Mouse (Mus musculus) adrenal gland, postnatal 4 days (tissue): ENCODE measurements around the gene Malrd1. TPM values are rescaled to one million over a fixed set of nuclear protein-coding genes. Genes with fewer than 3 reads are reported as not detected.
"Not testable (repeated sequence)": the region's sequence is repeated elsewhere in the genome, so short reads cannot be mapped to it uniquely, and the experiment has no call there.

ENCODE experiments used
- DNase-seq, 2 experiments: peaks; one replicate each; pipeline ENCODE4 v3.0.0; 2021 to 2022; ENCODE audit warnings: low spot score in 2 of 2, mixed read lengths in 2 of 2
- total RNA-seq, 2 experiments: library from RNA; stranded (reverse); gene quantifications; 2 replicates each; pipeline ENCODE4 v1.2.3; 2021

Gene Malrd1
- total RNA-seq, 2 experiments from 2014 or later, result 0.22 TPM; not detected in 1

DNA sequence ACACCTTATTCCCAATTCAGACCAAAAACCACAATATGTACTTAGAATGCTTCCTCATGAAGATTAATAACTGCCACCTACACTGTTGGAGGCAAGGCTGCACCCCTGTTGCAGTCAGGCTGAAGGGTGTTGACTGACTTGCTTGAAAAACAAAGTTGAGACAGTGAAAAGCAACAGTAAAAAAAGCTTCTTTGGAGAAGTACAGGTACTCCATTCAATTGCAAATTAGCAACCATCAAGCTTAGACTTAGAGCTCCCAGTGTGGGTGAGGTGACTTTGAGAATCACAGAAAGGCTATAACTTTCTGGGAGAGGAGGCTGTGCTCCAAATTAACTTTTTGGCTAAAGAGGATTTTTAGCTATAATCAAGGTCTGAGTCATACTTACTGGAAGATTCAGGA is 491.4 kb downstream of the Malrd1 start:
- DNase-seq, result not testable (repeated sequence)

DNA sequence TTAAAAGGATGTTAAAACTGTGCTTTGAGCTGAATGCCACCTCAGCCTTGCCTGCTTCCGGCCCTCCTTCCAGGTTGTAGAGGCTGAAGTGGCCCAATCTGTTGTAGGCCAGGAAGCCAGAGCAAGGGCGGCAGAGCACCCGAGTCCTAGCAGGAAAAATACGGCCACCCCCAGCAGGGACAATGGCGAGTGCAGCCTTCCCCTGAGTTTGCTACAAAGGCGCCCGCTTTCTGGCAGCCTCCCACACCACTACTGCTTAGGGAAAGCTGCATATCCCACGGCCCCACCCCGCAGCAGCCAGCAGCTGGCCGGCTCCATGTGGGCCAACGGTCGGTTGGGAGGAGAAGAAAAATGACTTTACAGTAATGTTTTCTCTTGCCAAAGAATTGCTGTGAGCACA is 503.5 kb downstream of the Malrd1 start:
- DNase-seq, result no peak

DNA sequence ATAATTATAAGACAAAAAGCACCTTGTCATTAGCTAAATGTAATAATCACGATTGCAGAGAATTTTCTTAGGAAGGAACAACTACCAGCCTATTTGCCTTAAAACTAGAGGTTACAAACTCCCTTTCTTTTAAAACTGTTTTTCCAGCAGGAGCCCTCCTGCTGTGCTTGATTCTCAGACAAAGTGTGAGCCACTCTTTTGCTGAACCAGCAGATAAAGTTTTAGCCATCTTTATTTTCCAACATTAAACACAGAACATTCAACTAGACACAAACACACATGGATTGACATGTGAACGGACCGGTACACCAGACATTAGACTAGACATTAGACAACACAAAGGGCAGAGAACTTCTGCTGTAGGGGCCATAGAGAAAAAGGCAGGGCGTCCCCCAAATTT is 505.3 kb downstream of the Malrd1 start:
- no peak for DNase-seq

DNA sequence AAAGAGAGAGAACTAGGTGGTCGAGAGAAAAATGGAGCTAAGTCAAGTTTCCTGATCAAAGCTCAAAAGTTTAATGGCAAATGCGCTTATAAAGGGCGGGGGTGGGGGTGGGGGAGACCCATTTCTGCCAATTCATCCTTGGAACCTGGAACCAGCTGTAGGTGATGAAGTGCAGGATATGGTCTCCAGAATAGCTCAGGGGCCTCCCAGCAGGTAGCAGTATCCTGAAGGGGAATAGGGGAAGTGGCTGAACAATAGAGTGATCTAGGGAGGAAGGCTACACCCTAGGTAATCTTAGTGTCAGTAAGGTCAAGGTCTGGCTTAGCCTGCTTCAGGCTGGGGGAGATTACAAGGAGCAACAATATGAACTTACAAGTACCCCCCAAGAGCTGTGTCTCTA is 506.5 kb downstream of the Malrd1 start:
- no peak for DNase-seq

DNA sequence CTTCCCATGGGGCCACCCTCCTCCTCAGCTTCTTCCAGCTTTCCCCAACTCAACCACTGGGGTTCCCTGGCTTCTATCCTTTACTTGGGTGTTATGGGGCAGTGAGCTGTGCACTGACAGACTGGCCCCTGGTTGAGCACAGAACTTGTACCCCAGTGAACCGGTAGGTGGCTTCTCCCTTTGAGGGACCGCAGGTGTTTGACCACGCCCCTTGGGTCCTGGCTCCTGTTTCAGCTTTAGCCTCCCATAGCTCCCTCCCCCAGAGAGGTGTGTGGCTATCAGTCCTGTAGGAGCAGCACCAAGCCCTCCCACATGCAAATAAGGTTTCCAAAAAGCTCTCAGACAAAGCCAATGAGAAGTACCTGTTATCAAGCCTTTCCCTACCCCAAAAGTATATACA is 584.4 kb downstream of the Malrd1 start:
- DNase-seq, result no peak

DNA sequence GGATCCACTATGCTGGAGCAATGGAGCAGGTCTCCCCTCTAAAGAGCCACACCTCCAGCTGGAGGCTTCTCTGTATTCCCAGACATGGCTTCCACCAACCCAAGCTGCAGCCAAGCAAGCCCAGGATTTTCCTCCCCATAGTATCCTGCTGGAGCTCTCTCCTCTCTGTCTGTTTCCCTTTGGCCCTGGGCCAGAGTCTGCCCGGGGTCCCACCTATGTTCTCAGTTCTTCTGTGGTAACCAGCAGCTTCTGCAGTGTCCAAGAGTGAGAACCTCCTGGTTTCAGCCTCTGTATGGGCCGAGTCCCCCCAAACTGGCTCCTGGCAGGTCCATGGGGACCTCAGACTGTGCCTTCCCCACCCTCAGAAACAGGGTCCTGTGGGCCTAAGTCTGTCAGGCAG is 587.1 kb downstream of the Malrd1 start:
- DNase-seq, result no peak

DNA sequence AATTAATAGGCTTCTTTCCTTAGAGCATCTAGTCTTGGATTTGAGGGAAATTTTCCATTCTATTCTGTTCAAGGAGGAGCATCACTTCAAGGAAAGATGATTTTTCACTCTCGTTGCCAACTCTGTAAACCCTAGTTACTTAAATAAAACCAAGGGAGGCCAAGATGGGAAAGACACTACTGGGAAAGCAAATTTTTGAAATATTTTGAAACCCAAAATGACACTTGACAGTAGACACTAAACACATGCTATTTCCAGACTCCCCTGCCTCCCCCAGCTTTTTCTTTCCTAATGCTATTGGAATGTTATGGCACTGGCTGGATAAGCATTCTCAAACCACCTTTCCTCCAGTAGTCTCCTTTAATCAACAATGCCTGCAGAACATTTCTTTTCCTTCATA is 621.7 kb downstream of the Malrd1 start:
- DNase-seq, result no peak

DNA sequence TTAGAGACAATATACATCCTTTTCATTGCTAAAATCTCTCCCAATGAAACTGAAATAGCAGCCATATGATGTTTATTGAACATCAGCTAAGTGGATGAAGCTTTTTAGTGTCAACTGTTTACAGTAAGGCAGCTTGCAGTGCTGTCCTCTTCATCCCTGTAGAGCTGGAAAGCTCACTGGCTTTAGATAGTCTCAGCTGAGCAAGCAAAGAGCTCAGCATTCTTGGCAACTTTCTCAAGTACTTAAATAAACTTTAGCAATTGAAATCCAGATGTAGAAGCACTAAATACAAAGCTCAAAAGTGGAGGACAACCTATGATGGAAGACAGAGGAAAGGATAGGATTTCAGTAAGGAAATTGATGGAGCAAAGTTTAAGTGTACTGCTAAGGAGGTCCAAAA is 626.3 kb downstream of the Malrd1 start:
- DNase-seq, result no peak

DNA sequence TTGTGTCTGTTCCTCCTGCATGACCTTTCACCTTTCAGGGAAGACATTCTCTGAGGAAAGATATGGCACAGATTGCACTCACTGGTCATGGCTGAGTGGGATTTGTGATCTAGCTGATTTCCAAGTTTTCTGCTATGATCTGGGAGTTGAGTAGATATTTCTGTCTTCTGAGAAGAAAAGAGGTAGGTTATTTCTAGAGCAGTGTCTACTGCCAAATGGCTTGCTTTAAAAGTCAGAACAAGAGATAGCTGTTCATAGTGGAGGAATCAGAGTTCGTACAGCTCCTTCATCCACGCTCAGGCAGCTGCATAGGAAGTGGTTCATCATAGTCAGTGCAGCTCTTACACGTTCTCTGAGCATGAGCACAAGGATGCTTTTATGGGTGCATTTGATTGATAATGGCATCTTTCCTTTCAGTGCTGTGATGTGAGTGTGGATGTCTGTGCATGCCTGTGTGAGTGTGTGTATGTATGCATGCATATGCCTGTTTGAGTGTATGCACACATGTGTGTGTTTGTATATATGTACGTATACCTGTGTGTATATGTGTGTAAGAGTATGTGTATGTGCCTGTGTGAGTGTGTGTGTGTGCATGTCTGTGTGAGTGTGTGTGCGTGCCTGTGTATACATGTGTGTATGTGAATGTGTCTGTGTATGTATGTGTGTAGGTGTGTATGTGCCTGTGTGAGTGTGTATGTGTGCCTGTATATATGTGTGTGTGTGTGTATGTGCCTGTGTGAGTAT is 637.1 kb downstream of the Malrd1 start:
- no peak for DNase-seq

DNA sequence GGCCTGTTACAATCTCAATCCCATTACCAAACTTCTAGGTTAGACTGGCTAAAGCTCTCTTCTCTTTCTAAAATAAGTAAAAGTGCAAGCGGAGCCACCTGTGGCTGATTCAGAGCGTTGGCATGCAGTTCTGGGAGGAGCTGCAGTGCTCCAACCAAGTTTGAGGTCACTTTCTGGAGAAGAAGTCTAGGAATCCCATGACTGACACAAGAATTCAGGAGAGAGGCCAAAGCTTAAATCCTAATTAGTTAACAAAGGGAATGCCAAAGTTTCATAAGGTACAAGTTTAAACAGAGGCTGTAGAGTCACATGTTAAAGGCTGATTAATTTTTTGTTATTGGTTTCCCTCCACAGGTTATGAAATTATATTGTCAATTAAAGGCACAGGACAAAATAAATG is 642.3 kb downstream of the Malrd1 start:
- no peak for DNase-seq

DNA sequence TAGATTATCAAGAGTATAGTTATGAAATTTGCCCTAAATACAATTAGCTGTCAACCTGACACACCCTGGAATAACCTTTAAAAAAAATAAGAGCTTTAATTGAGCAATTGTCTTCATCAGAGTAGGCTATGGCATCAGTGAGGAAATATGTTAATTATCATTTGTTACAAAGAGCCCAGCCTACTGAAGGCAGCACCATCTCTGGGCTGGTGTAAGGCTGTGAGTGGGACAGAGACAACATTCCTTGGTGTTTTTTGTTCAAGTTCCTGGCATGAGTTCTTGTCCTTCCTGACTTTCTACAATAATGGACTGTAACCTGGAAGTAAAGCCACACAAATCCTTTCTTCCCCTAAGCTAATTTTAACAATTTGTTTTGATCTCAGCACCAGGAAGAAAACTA is 645.8 kb downstream of the Malrd1 start:
- DNase-seq, result no peak

DNA sequence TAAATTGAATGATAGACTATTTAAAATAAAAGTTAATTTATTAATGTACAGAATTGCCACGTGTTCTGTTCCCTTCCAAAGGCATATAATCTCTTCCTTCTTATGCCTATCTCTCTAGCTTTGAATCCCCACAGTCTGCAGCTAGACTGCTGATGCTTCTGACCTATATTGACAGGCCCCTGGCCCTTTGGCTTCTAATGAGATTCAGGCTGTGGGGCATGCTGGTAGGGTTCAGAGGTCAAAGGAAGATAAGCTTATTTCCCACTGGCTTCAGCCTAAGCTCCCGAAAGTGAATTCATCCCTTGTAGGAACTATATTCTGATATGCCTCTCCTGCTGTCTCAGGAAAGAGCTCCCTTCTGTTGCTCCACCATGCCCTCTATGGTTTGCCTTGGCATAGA is 647.1 kb downstream of the Malrd1 start:
- DNase-seq, result no peak

DNA sequence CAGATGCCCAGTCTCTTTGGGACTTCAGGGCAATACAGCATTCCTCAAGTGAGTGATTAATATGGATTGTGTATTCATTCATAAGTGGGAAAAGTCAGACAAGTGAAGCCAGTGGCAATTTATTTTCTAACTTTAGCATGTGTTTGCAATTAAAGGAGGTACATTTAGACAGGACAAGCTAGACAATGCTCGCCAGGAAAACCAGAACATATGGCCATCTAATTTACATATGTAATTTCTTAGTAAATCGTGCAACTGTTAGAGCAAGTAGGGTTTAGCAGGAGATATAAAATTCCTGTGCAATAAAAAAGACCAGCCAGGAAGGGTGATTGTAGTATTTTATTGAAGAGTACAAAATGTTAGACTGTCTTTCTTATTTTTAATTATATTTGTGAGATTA is 655.9 kb downstream of the Malrd1 start:
- DNase-seq, result no peak

DNA sequence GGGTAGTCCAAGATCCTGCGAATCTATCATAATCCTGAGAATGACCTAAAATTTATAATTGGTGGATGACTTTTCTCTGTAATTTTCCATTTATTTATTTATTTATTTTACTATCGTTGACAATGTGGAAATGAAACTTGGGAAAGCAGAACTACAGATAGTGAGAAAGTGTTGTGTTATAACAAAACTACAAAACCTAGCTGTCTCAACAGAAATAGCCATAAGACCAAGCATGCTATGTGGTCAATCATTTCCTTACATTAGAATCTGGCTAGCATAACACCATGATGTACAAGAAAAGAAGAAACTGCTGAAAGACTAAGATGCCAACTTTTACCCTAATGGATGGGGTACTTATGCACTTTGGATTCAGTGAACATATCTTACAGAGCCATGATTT is 656.9 kb downstream of the Malrd1 start:
- no peak for DNase-seq

DNA sequence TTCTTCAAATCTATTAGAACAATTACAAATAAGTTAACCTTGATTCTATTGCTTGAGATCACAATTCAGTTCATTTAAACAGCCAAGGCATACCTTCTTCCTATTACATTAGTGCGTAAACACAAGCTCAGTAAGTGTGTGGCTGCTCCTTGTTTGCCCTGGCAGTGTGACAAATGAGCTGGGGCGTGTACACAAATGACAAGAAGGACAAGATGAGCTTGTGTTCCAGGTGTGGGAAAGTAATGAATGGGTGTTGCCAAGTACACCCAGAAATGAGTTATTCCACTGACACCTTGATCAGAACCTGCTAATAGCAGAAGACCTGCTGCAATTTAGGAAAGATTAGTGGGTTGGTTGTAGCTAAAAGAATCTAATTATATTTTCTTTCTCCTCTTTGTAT is 683.7 kb downstream of the Malrd1 start:
- no peak for DNase-seq

DNA sequence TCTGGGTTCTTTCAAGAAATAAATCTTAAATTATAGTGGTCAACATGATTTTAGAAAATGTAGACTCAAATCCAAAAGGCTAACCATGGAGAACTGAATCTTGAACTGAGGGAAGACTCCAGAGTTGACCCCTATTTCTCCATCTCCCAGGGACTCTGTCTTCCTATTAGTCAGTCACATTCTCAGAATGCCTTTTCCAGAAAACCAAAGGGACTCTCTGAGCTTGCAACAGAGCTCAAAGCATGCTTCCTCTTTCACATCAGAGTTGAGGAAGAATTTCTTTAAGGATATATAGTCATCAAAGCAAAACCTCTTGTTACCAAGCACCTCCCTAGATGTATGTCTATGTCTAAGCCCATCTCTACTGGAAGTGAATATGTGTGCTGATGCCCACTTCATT is 686.5 kb downstream of the Malrd1 start:
- DNase-seq, result no peak

DNA sequence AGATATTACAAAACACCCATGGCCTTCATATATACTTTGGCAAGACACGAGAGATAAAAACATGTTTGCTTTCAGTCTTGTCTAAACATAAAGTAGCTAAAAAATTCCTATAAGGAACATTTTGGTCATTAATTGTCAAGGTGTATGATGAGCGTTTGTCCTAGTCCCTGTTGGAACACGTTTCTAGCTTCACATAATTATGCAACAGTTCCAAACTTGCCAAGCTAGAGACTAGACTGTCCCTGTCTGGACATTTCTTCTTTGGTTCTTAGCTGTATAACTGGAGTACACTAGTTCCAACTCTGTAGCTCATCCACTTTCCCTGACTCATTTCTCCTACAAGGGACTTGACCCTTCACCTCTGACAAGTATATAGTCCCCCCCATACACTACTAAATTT is 687.8 kb downstream of the Malrd1 start:
- no peak for DNase-seq

DNA sequence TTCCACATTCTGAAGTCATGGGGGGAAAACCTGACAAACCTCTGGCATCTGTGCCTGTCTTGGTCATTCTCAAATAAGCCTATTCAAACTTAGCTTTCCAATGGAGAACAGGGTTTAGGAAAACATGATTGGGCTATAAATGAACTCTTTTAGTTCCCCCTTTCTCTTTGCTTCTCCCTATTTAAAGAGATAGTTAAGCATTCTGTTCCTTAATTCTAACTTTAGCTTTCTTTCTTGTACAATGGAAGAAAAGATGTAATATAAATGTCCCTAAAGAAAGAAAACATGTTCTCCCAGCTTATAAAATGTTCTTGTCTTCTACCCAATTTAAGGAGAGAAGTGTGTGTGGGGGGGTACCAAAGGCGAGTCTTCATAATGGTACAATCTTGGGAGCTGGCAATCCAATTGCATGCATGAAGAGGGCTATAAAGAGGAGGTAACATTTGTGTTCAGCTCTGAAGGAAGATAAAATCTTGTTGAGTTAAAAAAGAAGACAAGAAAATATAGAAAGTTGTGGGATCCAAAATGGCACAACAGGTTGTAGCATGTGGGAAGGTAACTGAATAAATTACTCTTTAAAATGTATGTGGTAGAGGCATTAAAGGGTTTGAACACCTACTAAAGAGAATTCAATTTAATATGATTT is 702.0 kb downstream of the Malrd1 start:
- DNase-seq, result no peak

DNA sequence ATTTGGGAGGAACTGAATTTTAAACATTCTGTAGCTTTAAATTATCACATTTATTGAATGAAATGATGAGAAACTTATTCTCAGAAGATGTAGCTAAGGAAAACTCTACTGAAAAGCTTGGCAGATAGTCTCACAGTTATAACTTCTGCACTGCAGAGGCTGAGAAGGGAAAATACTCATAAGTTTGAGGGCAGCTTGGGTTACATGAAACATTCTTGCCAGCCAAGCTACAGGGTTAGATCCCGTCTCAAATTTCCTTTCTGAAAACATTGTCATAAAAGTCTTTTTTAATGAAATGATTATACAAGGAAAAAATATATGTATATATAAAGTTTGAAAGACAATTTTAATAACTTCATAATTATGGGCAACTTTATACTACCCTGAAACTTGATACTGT is 714.6 kb downstream of the Malrd1 start:
- DNase-seq, result no peak

DNA sequence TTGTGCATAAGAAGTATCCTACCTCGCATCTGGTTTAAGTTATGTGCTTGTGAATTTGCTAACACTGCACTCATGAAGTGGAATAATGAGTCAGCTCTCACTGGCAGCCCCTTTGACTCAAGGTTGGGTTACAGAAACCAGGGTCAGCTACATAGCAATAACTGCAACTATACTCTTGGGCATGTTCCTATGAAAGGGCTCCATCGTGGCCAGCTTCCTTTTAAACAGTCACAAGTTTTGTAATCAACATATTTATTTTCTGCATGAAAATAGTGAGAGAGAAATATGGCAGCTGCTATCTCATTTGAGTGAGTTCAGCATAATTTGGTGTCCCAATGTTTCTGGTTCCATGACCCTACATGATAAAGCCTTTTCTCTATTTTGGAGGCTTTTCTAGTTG is 716.8 kb downstream of the Malrd1 start:
- no peak for DNase-seq

DNA sequence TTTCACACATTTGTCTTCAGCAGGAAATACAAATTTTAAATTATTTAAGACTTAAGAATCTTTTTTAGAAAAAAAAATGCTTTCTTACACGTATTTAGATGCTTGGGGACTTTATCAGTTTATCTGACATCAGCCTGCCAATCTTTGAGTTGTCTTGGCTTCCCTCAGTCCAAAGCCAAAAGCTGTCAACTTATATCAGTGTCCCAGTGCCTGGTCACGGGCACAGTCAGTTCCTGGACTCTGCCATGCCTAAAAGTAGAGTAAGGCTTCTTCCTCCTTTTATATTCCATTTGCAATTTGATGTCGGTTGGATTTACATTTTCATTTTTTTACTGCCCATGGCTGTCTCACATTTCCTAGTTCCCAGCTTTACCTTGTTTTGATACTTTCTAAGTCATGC is 722.6 kb downstream of the Malrd1 start:
- DNase-seq, result no peak

DNA sequence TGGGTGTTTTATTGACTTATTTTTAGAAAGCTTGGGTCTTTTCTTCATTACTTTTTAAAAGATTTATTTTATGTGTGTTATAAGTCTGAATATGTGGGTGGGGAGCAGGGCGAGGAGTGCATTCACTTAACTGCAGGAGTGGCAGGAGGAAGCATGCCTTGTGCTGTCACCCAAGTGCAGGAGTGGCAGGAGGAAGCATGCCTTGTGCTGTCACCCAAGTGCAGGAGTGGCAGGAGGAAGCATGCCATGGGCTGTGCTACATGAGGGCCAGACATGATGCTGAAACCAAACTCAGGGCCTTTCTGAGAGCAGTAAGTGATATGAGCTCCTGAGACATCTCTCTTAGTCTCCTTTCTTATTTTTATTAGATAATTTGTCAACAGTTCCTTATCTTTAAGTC is 726.0 kb downstream of the Malrd1 start:
- no peak for DNase-seq
